ENCODE assay signal across 20 mouse cellular contexts in the genomic region with DNA sequence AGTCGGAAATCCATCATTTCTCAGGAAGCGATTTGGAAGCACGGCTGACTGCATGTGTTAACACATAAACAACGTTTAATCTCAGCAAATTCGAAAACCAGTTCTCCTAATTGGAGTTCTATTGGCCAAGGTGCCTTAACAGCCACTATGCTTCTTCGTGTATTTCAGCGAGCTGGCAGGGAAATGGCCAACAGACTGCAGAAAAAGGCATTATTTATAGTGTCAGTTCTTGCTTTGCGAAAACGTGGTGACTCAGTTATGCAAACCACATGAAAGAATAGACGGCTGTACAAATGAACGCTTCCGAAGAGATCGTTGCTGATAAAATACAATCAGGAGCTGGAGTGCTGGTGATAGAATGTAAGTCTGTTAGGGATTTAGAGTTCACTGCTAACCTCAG. TPM values are rescaled to one million over a fixed set of nuclear protein-coding genes. Genes with fewer than 3 reads are reported as not detected.
DNase-seq lines count a peak whose midpoint lies in the region; ATAC-seq and TF ChIP-seq lines count a peak whose summit lies in the region.
"Had no signal": no experiment of that assay in that cellular context is flagged by ENCODE, and none has a peak within 500 bp of the region (broad histone marks: within the 10 kb centered on the region; RNA-seq: fewer than 3 reads in every experiment).

No protein-coding gene starts in this region.

- no peak for TF ChIP-seq POLR2A in brain, embryonic 14.5 days (IDR thresholded peaks at IDR 0.05; ENCODE audit: borderline replicate concordance, extremely low read depth, insufficient read depth, insufficient read length, poor library complexity, severe bottlenecking)

- ATAC-seq in CD4-positive, CD25-positive, alpha-beta regulatory T cell, adult 4 months = no peak
- ATAC-seq: hindbrain, embryonic 16.5 days; intestine, embryonic 16.5 days; midbrain, embryonic 13.5 days had no signal

- DNase-seq in CD4-positive, CD25-positive, alpha-beta regulatory T cell, adult 2 months (ENCODE audit: low read depth, low spot score) = peak; percentile 1
- peak; percentile 29 to 68 for DNase-seq in layer of hippocampus, postnatal 14 days (ENCODE audit: low spot score in 2 of 2)
- no peak for DNase-seq in layer of hippocampus, adult 11-12 months (ENCODE audit: low spot score)
- peak; percentile 47 for DNase-seq in brain, embryonic 14.5 days (ENCODE audit: low read depth)
- peak; percentile 28 to 53 for DNase-seq in right cerebral cortex, postnatal 10 days (ENCODE audit: low spot score in 2 of 2)
- no peak for DNase-seq in kidney, adult 18-20 months
- no peak for DNase-seq in spleen, adult 12 weeks (ENCODE audit: low spot score)
- DNase-seq: cerebellum, adult 2 months; cerebellum, postnatal 36 days; gastrocnemius, adult 2 months; heart, adult 18-20 months; heart, postnatal 36 days; kidney, postnatal 4 days; lung, postnatal 10 days; thymus, postnatal 14 days had no signal

- TF ChIP-seq CTCF in brain, embryonic 14.5 days (IDR thresholded peaks at IDR 0.05; ENCODE audit: borderline replicate concordance, extremely low read depth, insufficient read depth, insufficient read length) = no peak

RNA-seq across cellular contexts. Expression of a gene that starts 9.9 kb away (rescaled TPM):
- not detected for polyA plus RNA-seq in CD4-positive, CD25-positive, alpha-beta regulatory T cell, adult 4 months (2017; shearing (Covaris generic))
- total RNA-seq in layer of hippocampus, postnatal 14 days (2021) = 1 to 10 TPM; 5.1 to 6.0 TPM
- 2.3 and 3.3 TPM in 2 replicates for polyA plus RNA-seq in brain, embryonic 14.5 days (2012; rRNA removed)
- total RNA-seq: MEL had no signal

Comparison
In these comparisons a context has a peak if more than half of its experiments do, and no peak if none do; other contexts are left out.
1. DNase-seq: peak in CD4-positive, CD25-positive, alpha-beta regulatory T cell, adult 2 months (single experiment), layer of hippocampus, postnatal 14 days (2 of 2), brain, embryonic 14.5 days (single experiment) and right cerebral cortex, postnatal 10 days (2 of 2); none in layer of hippocampus, adult 11-12 months (single experiment), kidney, adult 18-20 months (single experiment) and spleen, adult 12 weeks (single experiment).